Mouse (Mus musculus) embryonic fibroblast, embryonic 13.5 days (primary cell): ENCODE measurements around the gene Alb.

Source experiments
- CTCF ChIP-seq: IDR thresholded peaks from 2 replicates; pipeline ENCODE4 v1.5.1; 2011; ENCODE audit warnings: mild to moderate bottlenecking, control low read depth, low read length, moderate library complexity, borderline replicate concordance; ENCODE audit not compliant: insufficient read depth
- POLR2A ChIP-seq: IDR thresholded peaks from 2 replicates; pipeline ENCODE4 v1.6.1; 2011; ENCODE audit warnings: low read depth, mild to moderate bottlenecking, control low read depth, low read length, moderate library complexity

- TF ChIP-seq POLR2A (no peak), CTCF (no peak)
These were observed 6.5 kb downstream of the Alb start for GRCm38 (mm10) chr5:90467245-90467644.
